Mouse (Mus musculus) E14TG2a.4 (cell line): ENCODE measurements around the gene Nek7.

Experiments used
- CTCF ChIP-seq: conservative IDR thresholded peaks from 2 replicates; pipeline ENCODE4 v1.5.1; 2014; ENCODE audit warnings: low read length
- NANOG ChIP-seq: IDR thresholded peaks from 2 replicates; pipeline ENCODE4 v1.6.1; 2014; ENCODE audit warnings: borderline replicate concordance, low read length, mixed read lengths
- POU5F1 ChIP-seq: IDR thresholded peaks from 2 replicates; pipeline ENCODE4 v1.6.1; 2014; ENCODE audit warnings: low read length, borderline replicate concordance

GRCm38 (mm10) chr1:138449476-138449851 is 170.5 kb downstream of the Nek7 start:
- no peak for TF ChIP-seq CTCF
- TF ChIP-seq NANOG, result no peak
- TF ChIP-seq POU5F1, result no peak
